Mouse (Mus musculus): ENCODE results near the gene Cmya5. TPM values are rescaled to one million over a fixed set of nuclear protein-coding genes. Genes with fewer than 3 reads are reported as not detected.

Gene Cmya5
- polyA plus RNA-seq, 1 experiment from 2014 or later = 0.13 TPM

DNA sequence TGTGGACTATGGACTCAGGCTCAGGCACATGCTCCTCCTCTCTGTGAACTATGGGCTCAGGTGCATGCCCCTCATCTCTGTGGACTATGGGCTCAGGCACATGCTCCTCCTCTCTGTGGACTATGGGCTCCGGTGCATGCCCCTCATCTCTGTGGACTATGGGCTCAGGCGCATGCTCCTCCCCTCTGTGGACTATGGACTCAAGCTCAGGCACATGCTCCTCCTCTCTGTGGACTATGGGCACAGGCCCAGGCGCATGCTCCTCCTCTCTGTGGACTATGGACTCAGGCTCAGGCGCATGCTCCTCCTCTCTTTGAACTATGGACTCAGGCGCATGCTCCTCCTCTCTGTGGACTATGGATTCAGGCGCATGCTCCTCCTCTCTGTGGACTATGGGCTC, 47.9 kb downstream of the Cmya5 start:
- ATAC-seq (ENCODE audit: insufficient read depth, low FRiP score, low TSS enrichment) (no peak), DNase-seq (ENCODE audit: low spot score) (no peak)
- Histone ChIP-seq H3K9ac (ENCODE audit: low read length) (no peak overlapping the region), H3K4me1 (ENCODE audit: control insufficient read depth, insufficient read depth, low read length) (no peaks in the 10 kb centered on the region), H3K27ac (ENCODE audit: low read depth, low read length) (no peak overlapping the region), H3K4me3 (ENCODE audit: low read depth, low read length) (no peak overlapping the region), H3K27me3 (ENCODE audit: control insufficient read depth, insufficient read depth, low read length) (no peaks in the 10 kb centered on the region), H3K9me3 (ENCODE audit: control insufficient read depth, low read length) (no peaks in the 10 kb centered on the region), H3K4me2 (ENCODE audit: low read depth) (no peak overlapping the region), H3K36me3 (ENCODE audit: control insufficient read depth, insufficient read depth, low read length) (no peaks in the 10 kb centered on the region)
- 91% methylated on average over 6 of the region's 6 CpGs for whole genome bisulfite sequencing

DNA sequence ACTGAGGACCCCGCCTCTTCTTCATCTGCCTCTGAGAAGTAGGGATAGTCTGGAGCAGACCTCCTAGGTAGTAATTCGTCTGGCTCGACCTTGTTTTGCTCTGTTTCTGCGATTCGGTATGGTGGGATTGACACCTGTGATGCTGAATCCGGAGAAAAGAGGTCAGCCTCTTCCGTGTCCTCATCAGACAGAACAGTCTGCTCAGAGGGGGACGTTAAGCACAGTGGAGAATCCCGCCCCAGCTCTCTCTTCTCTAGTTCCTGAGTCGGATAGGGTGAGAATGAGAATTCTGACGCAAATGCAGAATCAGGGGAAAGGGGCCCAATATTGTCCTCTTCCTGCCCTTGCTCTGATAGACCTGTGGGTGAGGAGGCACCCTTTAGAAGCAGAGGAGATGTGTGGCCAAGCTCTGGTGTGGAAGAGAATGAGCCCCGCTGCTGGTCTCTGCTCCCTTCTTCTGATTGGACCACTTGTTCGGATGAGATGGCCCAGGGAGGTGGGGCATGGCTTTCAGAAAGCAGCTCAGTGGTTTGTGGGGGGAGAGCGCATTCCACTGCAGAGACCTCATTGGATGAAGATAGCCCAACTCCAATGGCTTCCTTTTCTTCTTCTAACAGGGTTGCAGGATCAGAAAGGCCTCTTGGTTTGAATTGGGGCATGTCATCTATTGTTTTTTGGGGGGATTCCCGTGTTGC, 49.3 kb downstream of the Cmya5 start:
- H3K36me3 ChIP-seq (ENCODE audit: control insufficient read depth, insufficient read depth, low read length) = no peaks in the 10 kb centered on the region
- DNase-seq (ENCODE audit: low spot score) (no peak), ATAC-seq (ENCODE audit: insufficient read depth, low FRiP score, low TSS enrichment) (no peak)
- no peak overlapping the region for H3K9ac ChIP-seq (ENCODE audit: low read length)
- 90% methylated on average over 15 of the region's 15 CpGs for WGBS
- H3K27ac ChIP-seq (ENCODE audit: low read depth, low read length) = no peak overlapping the region
- H3K27me3 ChIP-seq (ENCODE audit: control insufficient read depth, insufficient read depth, low read length) = no peaks in the 10 kb centered on the region
- no peaks in the 10 kb centered on the region for H3K9me3 ChIP-seq (ENCODE audit: control insufficient read depth, low read length)
- H3K4me3 ChIP-seq (ENCODE audit: low read depth, low read length) = no peak overlapping the region
- H3K4me2 ChIP-seq (ENCODE audit: low read depth) = no peak overlapping the region
- no peaks in the 10 kb centered on the region for H3K4me1 ChIP-seq (ENCODE audit: control insufficient read depth, insufficient read depth, low read length)

DNA sequence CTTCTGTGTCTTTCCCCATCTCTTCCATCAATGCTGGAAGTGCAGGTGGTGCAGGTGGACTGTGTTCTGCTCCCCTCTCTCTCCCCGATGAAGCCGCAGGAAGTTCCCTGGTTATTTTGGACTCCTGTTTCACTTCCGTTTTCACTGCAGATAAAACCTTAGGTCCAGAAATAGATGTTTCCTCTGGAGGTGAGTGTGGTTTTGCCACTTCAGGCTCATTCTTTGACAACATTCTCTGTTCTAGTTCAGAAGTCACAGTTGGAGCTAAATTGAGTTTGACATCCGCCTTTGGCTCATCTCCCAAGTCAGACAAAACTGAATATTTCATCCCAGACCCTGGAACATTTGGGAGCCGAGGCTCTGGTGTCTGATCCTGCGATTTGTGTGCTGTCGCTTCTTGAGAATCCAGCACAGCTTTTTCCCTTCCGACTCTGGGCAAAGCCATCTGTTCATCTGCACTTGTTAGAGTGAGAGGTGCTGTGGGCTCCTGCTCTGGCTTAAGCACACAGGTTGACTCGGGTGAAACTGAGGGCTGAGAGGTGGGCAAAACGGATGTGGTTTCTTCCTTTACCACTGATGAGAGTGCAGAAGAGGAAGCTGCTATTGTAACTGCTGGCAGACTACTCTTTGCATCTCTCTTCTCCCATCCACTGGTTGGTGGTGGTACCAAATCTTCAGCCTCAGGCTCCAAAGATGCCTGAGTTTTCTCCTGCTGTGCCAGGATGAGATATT, 50.2 kb downstream of the Cmya5 start:
- no peak overlapping the region for H3K4me3 ChIP-seq (ENCODE audit: low read depth, low read length)
- no peak overlapping the region for H3K27ac ChIP-seq (ENCODE audit: low read depth, low read length)
- WGBS = 89% methylated on average over 10 of the region's 10 CpGs

DNA sequence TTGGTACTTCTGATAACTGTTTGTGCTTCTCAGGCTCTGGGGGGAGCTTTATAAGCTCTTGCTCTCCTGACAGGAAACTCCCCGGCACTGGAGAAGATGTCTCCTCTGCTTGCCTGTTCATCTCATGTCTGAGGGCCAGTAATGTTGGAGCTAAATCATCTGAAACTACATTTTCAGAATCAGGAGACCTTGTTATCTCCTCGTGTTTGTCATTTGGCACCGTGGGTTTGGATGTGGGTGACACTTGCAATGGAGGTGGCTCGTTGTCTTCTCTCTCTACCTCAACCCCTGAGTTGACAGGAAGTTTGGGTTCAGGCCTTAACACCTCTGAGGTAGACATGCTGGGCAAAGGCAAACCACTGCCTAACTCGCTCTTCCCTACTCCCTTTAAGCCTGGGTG, 50.8 kb downstream of the Cmya5 start:
- Histone ChIP-seq H3K9me3 (ENCODE audit: control insufficient read depth, low read length) (no peaks in the 10 kb centered on the region), H3K4me1 (ENCODE audit: control insufficient read depth, insufficient read depth, low read length) (no peaks in the 10 kb centered on the region), H3K36me3 (ENCODE audit: control insufficient read depth, insufficient read depth, low read length) (no peaks in the 10 kb centered on the region), H3K27me3 (ENCODE audit: control insufficient read depth, insufficient read depth, low read length) (no peaks in the 10 kb centered on the region), H3K4me3 (ENCODE audit: low read depth, low read length) (no peak overlapping the region), H3K27ac (ENCODE audit: low read depth, low read length) (no peak overlapping the region), H3K9ac (ENCODE audit: low read length) (no peak overlapping the region), H3K4me2 (ENCODE audit: low read depth) (no peak overlapping the region)
- WGBS = 88% methylated on average over 5 of the region's 5 CpGs
- ATAC-seq (ENCODE audit: insufficient read depth, low FRiP score, low TSS enrichment) = no peak
- DNase-seq (ENCODE audit: low spot score) = no peak

More for the DNA sequence above, 50.2 kb downstream of the Cmya5 start:
- no peak overlapping the region for H3K4me2 ChIP-seq (ENCODE audit: low read depth)
- ATAC-seq (ENCODE audit: insufficient read depth, low FRiP score, low TSS enrichment) (no peak), DNase-seq (ENCODE audit: low spot score) (no peak)
- H3K9ac ChIP-seq (ENCODE audit: low read length) = no peak overlapping the region
- H3K36me3 ChIP-seq (ENCODE audit: control insufficient read depth, insufficient read depth, low read length) = no peaks in the 10 kb centered on the region
- H3K9me3 ChIP-seq (ENCODE audit: control insufficient read depth, low read length) = no peaks in the 10 kb centered on the region
- H3K4me1 ChIP-seq (ENCODE audit: control insufficient read depth, insufficient read depth, low read length) = no peaks in the 10 kb centered on the region
- no peaks in the 10 kb centered on the region for H3K27me3 ChIP-seq (ENCODE audit: control insufficient read depth, insufficient read depth, low read length)

DNA sequence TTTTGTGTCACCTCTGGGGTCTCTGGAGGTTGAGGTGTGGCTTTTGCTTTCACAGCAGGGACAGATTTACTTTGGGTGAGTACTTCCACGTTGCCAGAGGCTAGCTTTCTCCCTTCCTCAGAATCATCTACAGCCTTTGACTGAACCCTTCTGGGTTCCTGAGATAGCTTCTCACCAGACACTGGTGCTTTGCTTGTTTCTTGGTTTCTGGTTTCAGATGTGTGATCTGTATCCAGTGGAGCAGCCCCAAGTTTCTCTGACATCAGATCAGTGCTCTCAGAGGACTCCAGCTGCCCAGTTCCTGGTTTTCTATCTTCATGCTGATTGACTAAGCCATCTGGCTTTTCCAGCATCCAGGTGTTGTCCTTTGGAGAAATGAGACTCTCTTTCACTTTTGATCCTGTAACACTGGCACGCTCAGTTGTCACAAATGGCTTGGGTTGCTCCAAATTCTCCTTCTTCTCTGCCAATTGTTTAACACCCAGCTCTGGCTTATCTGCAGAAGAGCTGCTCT, 51.6 kb downstream of the Cmya5 start:
- H3K27ac ChIP-seq (ENCODE audit: low read depth, low read length) = no peak overlapping the region
- H3K9me3 ChIP-seq (ENCODE audit: control insufficient read depth, low read length) = no peaks in the 10 kb centered on the region
- ATAC-seq (ENCODE audit: insufficient read depth, low FRiP score, low TSS enrichment) (no peak), DNase-seq (ENCODE audit: low spot score) (no peak)
- WGBS = 76% methylated on average over 2 of the region's 2 CpGs
- H3K9ac ChIP-seq (ENCODE audit: low read length) = no peak overlapping the region
- H3K27me3 ChIP-seq (ENCODE audit: control insufficient read depth, insufficient read depth, low read length) = no peaks in the 10 kb centered on the region
- no peak overlapping the region for H3K4me3 ChIP-seq (ENCODE audit: low read depth, low read length)
- no peak overlapping the region for H3K4me2 ChIP-seq (ENCODE audit: low read depth)
- H3K4me1 ChIP-seq (ENCODE audit: control insufficient read depth, insufficient read depth, low read length) = no peaks in the 10 kb centered on the region
- no peaks in the 10 kb centered on the region for H3K36me3 ChIP-seq (ENCODE audit: control insufficient read depth, insufficient read depth, low read length)

DNA sequence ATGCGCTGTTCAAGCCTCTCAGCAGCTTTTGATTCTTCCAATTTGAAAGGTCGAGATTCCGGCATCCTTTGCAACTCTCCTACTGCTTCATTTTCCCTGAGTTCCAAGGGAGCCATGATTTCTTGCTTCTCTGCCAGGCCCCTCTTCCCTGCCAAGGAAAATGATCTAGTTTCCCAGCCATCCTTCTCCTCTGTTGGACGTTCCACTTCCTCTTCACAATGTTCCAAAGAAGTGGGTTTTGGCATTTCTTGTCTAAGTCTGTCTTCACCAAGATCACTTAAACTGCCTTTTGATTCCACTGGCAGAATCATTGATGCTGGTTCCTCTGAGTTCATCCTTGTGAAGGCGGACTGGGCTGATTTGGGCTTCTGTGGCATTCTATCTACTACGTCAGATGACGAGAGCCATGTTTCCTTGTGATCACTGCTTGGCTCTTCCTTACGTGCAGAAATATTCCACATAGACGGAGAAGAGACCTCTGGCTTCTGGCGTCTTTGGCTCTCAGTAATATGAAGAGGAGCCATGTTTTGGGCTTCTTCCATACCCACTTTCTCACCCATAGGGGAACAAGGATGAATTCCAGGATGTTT, 52.6 kb downstream of the Cmya5 start:
- Histone ChIP-seq H3K4me3 (ENCODE audit: low read depth, low read length) (no peak overlapping the region), H3K27ac (ENCODE audit: low read depth, low read length) (no peak overlapping the region), H3K9me3 (ENCODE audit: control insufficient read depth, low read length) (no peaks in the 10 kb centered on the region), H3K27me3 (ENCODE audit: control insufficient read depth, insufficient read depth, low read length) (no peaks in the 10 kb centered on the region), H3K4me1 (ENCODE audit: control insufficient read depth, insufficient read depth, low read length) (no peaks in the 10 kb centered on the region), H3K4me2 (ENCODE audit: low read depth) (no peak overlapping the region), H3K9ac (ENCODE audit: low read length) (no peak overlapping the region), H3K36me3 (ENCODE audit: control insufficient read depth, insufficient read depth, low read length) (no peaks in the 10 kb centered on the region)
- DNase-seq (ENCODE audit: low spot score) (no peak), ATAC-seq (ENCODE audit: insufficient read depth, low FRiP score, low TSS enrichment) (no peak)
- WGBS = 93% methylated on average over 10 of the region's 10 CpGs

DNA sequence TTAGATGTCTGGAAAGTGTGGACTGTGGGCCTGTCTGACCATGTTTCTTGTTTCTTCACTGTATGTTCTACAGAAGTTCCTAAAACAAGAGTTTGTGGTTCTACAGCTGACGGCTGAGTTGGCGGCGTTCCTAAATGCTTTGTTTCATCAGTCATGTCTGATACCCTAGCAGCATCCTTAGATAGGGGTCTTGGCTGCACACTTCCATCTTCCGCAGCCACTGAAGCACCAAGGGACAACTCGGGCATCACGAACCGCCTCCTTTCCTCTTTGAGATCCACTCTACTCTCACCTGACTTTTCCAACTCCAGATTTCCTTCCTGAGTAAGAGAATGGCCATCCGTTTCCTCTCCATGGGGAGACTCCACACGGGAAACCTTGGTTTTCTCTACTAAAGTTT, 53.3 kb downstream of the Cmya5 start:
- 83% methylated on average over 9 of the region's 9 CpGs for WGBS
- Histone ChIP-seq H3K27ac (ENCODE audit: low read depth, low read length) (no peak overlapping the region), H3K36me3 (ENCODE audit: control insufficient read depth, insufficient read depth, low read length) (no peaks in the 10 kb centered on the region), H3K9ac (ENCODE audit: low read length) (no peak overlapping the region), H3K4me2 (ENCODE audit: low read depth) (no peak overlapping the region), H3K27me3 (ENCODE audit: control insufficient read depth, insufficient read depth, low read length) (no peaks in the 10 kb centered on the region), H3K4me3 (ENCODE audit: low read depth, low read length) (no peak overlapping the region), H3K4me1 (ENCODE audit: control insufficient read depth, insufficient read depth, low read length) (no peaks in the 10 kb centered on the region), H3K9me3 (ENCODE audit: control insufficient read depth, low read length) (no peaks in the 10 kb centered on the region)
- ATAC-seq (ENCODE audit: insufficient read depth, low FRiP score, low TSS enrichment) = no peak
- no peak for DNase-seq (ENCODE audit: low spot score)

DNA sequence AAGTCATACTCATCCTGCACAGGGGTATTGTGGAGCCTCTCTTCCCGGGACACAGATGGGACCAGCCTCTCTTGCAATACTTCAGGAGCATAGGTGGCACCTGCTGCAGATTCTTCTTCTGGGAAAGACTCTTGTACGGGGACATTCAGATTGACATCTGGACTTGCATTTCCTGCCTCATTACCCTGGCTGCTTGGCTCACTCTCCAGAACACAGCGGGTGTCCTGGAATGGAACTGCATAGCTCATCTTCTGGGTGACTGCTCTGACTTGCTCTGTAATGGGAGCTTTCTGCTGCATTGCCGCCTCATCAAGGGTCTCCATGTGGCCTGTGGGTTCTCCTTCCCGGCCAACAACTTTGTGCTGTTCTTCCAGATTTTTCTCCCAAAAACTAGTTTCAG, 55.0 kb downstream of the Cmya5 start:
- H3K36me3 ChIP-seq (ENCODE audit: control insufficient read depth, insufficient read depth, low read length) = no peaks in the 10 kb centered on the region
- no peak overlapping the region for H3K4me2 ChIP-seq (ENCODE audit: low read depth)
- H3K4me3 ChIP-seq (ENCODE audit: low read depth, low read length) = no peak overlapping the region
- no peak overlapping the region for H3K27ac ChIP-seq (ENCODE audit: low read depth, low read length)
- no peaks in the 10 kb centered on the region for H3K9me3 ChIP-seq (ENCODE audit: control insufficient read depth, low read length)
- ATAC-seq (ENCODE audit: insufficient read depth, low FRiP score, low TSS enrichment) (no peak), DNase-seq (ENCODE audit: low spot score) (no peak)
- H3K27me3 ChIP-seq (ENCODE audit: control insufficient read depth, insufficient read depth, low read length) = no peaks in the 10 kb centered on the region
- no peaks in the 10 kb centered on the region for H3K4me1 ChIP-seq (ENCODE audit: control insufficient read depth, insufficient read depth, low read length)
- no peak overlapping the region for H3K9ac ChIP-seq (ENCODE audit: low read length)
- 74% methylated on average over 5 of the region's 5 CpGs for WGBS

Data from neural tube, embryonic 11.5 days (tissue).